Mouse (Mus musculus) adrenal gland, adult (tissue): ENCODE measurements around the gene 1700061G19Rik.
A peak's percentile ranks its signal among the peaks of the same experiment; 100 is the strongest.

Source experiments
- DNase-seq, 2 experiments: peaks; one replicate each; pipeline ENCODE4 v3.0.0; 2022 to 2023; ENCODE audit warnings: low spot score in 1 of 2; ENCODE audit not compliant: inconsistent age in 2 of 2

Gene 1700061G19Rik

DNA sequence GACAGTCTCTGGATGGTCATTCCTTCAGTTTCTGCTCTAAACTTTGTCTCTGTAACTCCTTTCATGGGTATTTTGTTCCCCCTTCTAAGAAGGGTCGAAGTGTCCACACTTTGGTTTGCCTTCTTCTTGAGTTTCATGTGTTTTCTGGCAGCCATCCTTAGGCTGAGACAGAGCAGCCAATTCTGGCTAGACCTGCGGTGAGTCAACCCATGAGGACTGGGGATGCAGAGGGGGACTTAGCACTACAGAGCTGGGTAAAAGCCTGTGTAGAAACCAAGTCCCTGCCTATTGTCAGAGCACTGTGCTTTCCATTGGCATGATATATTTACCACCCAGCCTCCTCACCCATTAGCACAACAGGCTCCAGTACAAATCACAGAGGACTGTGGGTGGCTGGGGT is 41.9 kb downstream of the 1700061G19Rik start:
- DNase-seq: no peak

DNA sequence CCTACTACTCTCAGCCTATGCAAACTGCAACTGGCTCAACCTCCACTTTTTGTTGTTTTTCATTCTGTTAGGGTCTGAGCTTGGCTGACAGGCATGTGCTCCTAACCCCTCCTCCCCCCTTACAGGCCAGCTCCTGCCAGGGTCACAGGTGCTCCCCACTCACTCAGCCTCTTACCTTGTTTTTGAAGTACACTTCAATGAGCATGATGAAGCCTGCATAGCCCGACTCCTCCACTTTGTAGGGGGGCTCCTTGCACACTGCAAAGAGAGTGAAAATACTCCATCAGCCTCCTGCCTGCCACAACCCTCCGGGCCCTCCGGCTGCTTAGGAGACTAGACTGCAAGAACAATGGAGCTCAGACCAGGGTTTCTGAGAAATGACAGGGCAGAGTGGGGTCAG is 44.4 kb downstream of the 1700061G19Rik start:
- DNase-seq: no peak

- no peak for DNase-seq
These were observed 50.7 kb downstream of the 1700061G19Rik start for GRCm38 (mm10) chr17:56925998-56926397.

DNA sequence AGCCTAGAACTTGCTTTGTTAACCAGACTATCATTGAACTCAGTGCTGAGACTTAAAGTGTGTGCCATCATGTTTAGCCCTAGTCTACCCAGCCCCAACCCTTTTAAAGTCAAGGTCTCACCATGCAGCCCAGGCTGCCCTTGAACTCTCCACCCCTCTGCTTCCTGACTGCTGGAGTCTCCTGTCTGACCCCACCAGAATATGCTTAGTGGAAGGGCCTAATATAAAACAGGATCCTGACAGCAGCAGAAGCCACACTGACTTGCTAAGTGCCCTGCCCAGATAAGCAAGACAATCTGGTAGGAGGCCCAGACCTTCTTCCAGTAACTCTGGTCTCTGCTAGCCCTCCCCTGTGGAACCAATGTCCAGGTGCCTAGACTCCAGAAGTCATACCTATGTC is 53.8 kb downstream of the 1700061G19Rik start:
- peak; percentile 43 to 68 for DNase-seq

DNA sequence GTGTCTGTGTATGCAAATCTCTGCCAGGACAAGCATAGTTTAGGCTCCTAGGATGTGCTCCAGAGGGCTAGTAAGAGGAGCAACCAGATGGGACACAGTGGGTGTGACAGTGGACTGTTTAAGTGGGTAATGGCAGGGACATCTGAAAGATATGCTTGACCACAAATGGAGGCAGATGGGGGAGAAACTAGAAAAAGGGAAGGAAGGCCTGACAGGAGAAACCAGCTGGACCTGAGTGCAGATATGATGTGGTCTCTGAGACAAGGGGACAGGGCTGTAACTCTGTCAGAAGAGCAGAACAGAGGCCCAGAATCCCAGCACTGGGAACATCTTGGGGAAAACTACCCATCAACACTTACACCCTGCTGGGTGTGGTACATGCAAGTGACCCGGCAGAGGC is 54.3 kb downstream of the 1700061G19Rik start:
- DNase-seq: no peak

- DNase-seq: peak in 1 of 2 experiments; percentile 66
These were observed 54.7 kb downstream of the 1700061G19Rik start for GRCm38 (mm10) chr17:56930026-56930425.

GRCm38 (mm10) chr17:56933395-56933794 is 58.1 kb downstream of the 1700061G19Rik start:
- DNase-seq: no peak

DNA sequence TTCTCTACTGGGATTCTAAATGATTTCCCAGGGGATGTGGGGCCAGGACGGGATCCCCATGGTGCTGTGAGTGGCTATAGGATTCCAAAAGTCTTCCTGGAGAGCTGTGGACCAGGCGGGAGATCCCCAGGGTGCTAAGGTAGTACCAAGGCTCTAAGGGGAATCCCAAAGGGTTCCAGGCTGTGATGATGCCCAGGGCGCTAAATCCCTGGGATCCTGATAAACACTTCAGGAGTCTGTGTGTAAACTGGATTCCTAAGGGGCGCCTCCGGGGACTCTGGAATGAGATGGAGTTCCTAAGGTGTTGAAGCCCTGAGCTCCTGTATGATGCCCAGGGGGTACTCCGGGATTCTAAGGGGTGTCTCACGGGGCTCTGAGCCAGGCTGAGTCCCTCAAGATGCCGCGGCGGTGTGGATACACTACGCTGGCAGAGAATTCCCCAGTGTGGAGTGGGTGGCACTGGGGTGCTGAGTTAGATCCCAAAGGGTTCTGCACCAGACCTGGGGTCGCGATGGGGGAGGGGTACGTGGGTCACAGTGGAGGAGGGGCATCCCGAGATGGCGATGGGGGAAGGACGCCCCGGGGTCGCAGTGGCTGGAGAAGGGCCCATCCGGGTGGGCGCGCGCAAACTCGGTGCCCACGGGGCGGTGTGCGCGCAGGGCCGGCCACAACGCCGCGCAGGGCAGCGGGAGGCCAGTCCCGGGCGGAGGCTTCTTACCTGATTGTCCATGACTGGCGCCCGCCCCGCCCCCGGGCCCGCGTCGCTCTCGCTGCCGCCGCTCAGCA is 59.5 kb downstream of the 1700061G19Rik start:
- no peak for DNase-seq

DNA sequence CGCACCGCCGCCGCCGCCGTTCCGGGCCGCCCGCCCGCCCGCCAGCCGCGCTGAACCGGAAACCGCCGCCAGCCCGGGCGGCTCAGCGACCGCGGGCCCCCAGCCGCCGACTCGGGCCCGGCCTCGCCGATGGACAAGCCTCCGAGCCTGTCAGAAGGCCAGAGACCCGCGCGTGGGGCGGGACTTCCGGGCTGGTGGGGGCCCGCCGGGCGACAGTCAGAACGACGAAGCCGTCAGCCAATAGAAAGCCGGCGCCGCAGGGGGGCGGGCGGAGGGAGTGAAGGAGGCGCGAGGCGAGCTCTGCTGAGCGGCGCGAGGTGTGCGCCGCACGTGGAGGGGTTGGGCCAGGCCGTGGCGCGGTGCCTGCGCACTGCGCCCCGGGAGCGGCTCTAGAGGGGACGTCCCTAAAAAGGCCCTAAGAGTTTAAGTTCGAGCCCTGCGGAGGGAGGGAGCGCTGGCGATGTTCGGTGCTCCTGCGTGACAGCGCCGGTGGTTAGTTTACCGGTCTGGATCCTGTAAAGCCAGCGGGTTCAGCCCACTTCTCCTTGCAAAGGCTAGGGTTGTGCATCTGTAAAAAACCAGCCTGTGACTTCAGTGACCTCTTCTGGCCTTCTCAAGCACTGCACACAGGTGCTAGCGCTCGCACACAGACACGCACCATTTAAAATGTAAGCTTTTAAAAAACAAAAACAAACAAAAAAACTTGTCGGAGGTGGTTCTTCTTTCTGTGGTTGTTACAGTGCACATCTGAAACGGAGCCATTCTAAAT is 60.3 kb downstream of the 1700061G19Rik start, which contains the start of gene Mllt1:
Gene Mllt1, minus strand, starts transcription at position 53 of the 769 bp plus-strand sequence.
- DNase-seq: peak; percentile 99 to 100

GRCm38 (mm10) chr17:56936731-56937130 is 61.5 kb downstream of the 1700061G19Rik start:
- no peak for DNase-seq
